Mouse (Mus musculus): ENCODE data around the gene 4933424G06Rik. TPM values are rescaled to one million over a fixed set of nuclear protein-coding genes. Genes with fewer than 3 reads are reported as not detected.

The 4933424G06Rik gene
- polyA plus RNA-seq, 1 experiment from 2014 or later, result not detected

- Histone ChIP-seq H3K4me1 (peaks cover 6% of the 10 kb centered on the region; the same call in 1 of the 2 replicates), H3K27me3 (replicated peaks) (no peaks in the 10 kb centered on the region), H3K4me3 (no peak overlapping the region), H3K36me3 (no peaks in the 10 kb centered on the region), H3K27ac (no peak overlapping the region), H3K9ac (no peak overlapping the region), H3K9me3 (no peaks in the 10 kb centered on the region), H3K4me2 (replicated peaks) (no peak overlapping the region)
- ATAC-seq (ENCODE audit: low FRiP score, low read depth), result no peak
- WGBS, result 61% methylated on average over 16 of the region's 16 CpGs
Observed at GRCm38 (mm10) chr1:36723146-36724056, 13.5 kb downstream of the 4933424G06Rik start.

DNA sequence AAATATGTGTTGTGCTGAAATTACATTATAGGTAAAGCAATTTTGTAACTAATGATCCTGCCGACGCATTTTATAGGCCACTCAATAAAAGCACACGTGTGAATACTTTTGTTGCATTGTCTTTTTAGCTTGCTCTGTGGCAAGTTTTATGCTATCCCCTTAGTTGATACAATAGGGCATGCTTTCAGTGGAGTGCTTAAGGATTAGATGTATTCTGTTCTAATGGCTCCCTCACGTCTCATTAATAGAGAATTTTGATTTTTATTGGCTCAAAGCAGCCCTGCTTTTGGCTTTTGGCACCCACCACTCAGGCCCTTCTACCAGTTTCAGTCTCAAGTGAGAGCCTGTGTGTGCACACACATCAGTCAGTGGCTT, 14.1 kb downstream of the 4933424G06Rik start:
- no peak overlapping the region for H3K4me3 ChIP-seq
- no peaks in the 10 kb centered on the region for H3K9me3 ChIP-seq
- no peak for ATAC-seq (ENCODE audit: low FRiP score, low read depth)
- peaks cover 6% of the 10 kb centered on the region; the same call in 1 of the 2 replicates for H3K4me1 ChIP-seq
- no peak overlapping the region for H3K9ac ChIP-seq
- 35% methylated on average over 4 of the region's 4 CpGs for WGBS
- no peaks in the 10 kb centered on the region for H3K27me3 ChIP-seq (replicated peaks)
- H3K27ac ChIP-seq, result no peak overlapping the region
- H3K36me3 ChIP-seq, result no peaks in the 10 kb centered on the region
- no peak overlapping the region for H3K4me2 ChIP-seq (replicated peaks)

- 16% methylated on average over 4 of the region's 4 CpGs for WGBS
- no peaks in the 10 kb centered on the region for H3K9me3 ChIP-seq
- no peak for ATAC-seq (ENCODE audit: low FRiP score, low read depth)
Observed at GRCm38 (mm10) chr1:36737300-36737699, 27.4 kb downstream of the 4933424G06Rik start.

GRCm38 (mm10) chr1:36739231-36739630, 29.3 kb downstream of the 4933424G06Rik start:
- Histone ChIP-seq H3K4me2 (replicated peaks) (no peak overlapping the region), H3K9ac (no peak overlapping the region), H3K36me3 (no peaks in the 10 kb centered on the region), H3K9me3 (no peaks in the 10 kb centered on the region), H3K27ac (no peak overlapping the region), H3K27me3 (replicated peaks) (no peaks in the 10 kb centered on the region), H3K4me3 (no peak overlapping the region), H3K4me1 (peaks cover 2% of the 10 kb centered on the region)
- 78% methylated on average over 5 of the region's 5 CpGs for WGBS
- ATAC-seq (ENCODE audit: low FRiP score, low read depth), result no peak

More at GRCm38 (mm10) chr1:36737300-36737699, 27.4 kb downstream of the 4933424G06Rik start:
- Histone ChIP-seq H3K27ac (no peak overlapping the region), H3K4me2 (replicated peaks) (no peak overlapping the region), H3K4me3 (no peak overlapping the region), H3K36me3 (no peaks in the 10 kb centered on the region), H3K9ac (no peak overlapping the region), H3K27me3 (replicated peaks) (no peaks in the 10 kb centered on the region), H3K4me1 (no peaks in the 10 kb centered on the region)

DNA sequence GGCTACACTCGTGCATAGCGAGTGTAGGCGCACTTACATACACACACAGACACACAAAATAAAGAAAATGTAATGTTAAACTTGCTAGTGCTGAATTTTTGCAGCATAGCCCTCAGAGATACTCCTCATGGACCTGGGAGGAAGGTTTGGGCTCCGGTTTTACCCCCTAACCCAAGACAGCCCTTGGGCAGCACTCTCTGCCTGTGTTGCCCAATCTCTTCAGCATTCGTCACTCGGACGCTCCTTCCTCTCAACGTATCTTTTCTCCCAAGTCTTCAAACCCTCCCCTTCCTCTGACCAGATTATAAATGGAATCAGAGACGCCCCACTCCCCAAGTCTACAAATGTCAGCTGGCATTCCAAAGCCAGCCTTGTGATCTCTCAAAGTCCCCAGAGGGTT, 33.1 kb downstream of the 4933424G06Rik start:
- H3K27ac ChIP-seq, result no peak overlapping the region
- H3K9me3 ChIP-seq, result no peaks in the 10 kb centered on the region
- H3K4me3 ChIP-seq, result no peak overlapping the region
- H3K9ac ChIP-seq, result no peak overlapping the region
- 85% methylated on average over 9 of the region's 9 CpGs for WGBS
- no peaks in the 10 kb centered on the region for H3K36me3 ChIP-seq
- H3K4me1 ChIP-seq, result peaks cover 5% of the 10 kb centered on the region
- H3K27me3 ChIP-seq (replicated peaks), result no peaks in the 10 kb centered on the region
- no peak overlapping the region for H3K4me2 ChIP-seq (replicated peaks)
- ATAC-seq (ENCODE audit: low FRiP score, low read depth), result no peak

DNA sequence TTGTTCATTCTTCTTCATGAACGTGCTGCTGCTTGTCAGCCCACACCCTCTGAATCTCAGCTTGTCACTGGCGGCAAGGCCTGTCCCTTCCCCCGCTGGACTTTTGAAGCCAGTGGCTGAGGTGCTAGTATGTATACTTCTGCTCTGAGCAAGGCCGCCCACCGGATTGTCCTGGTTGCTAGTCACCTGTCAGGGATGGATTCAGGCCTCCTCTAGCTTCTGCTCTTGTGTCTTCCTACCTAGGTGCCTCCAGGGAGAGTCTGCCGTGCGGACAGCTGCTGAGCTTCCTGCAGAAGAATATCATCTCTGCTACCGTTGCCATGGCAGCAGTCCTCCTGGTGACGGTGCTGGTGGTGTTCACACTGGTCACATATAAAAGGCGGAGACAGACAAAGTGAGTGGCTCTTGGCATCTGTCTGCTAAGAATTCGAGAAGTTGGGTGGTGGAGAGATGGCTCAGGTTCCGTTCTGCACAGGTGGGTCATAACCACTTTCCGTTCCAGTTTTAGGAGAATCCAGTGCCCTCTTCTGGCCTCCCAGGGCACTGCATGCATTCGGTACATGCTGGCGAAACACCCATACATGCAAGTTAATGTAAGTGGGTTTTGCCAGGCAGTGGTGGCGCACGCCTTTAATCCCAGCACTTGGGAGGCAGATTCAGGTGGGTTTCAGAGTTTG, 34.5 kb downstream of the 4933424G06Rik start:
- peak overlapping the region; percentile 51 for H3K4me2 ChIP-seq (replicated peaks)
- ATAC-seq (ENCODE audit: low FRiP score, low read depth), result peak; percentile 48
- 26% methylated on average over 17 of the region's 17 CpGs for WGBS
- no peaks in the 10 kb centered on the region for H3K36me3 ChIP-seq
- H3K9me3 ChIP-seq, result no peaks in the 10 kb centered on the region
- no peak overlapping the region for H3K9ac ChIP-seq
- 0 out of 2 replicates have a peak overlapping the region, but pooled peaks have one; percentile 7 for H3K4me3 ChIP-seq
- no peak overlapping the region for H3K27ac ChIP-seq
- peaks cover 5% of the 10 kb centered on the region for H3K4me1 ChIP-seq
- no peaks in the 10 kb centered on the region for H3K27me3 ChIP-seq (replicated peaks)

DNA sequence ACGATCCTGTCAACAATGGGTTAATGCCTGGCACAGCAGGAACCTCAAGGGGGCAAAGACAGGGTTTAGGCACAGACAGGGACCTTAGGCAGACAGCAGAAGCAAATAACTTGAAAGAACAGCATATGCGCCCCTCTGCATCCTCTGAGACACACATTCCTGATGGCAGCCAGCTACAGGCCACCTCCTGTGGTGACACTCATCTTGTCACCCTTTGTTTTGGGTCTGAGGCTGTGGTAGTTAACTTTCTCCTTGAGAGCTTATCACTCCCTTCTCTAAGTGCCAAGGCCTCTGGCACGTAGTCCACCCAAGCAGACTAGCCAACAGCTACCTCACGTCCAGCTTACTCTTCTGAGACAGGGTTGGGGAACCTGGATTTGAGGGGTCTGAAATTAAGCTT, 35.7 kb downstream of the 4933424G06Rik start:
- Histone ChIP-seq H3K36me3 (no peaks in the 10 kb centered on the region), H3K27ac (no peak overlapping the region), H3K9ac (no peak overlapping the region), H3K4me2 (replicated peaks) (no peak overlapping the region), H3K27me3 (replicated peaks) (no peaks in the 10 kb centered on the region), H3K4me3 (no peak overlapping the region), H3K4me1 (peaks cover 5% of the 10 kb centered on the region), H3K9me3 (no peaks in the 10 kb centered on the region)
- no peak for ATAC-seq (ENCODE audit: low FRiP score, low read depth)
- WGBS, result 41% methylated on average over 4 of the region's 4 CpGs

- Histone ChIP-seq H3K9me3 (no peaks in the 10 kb centered on the region), H3K27ac (no peak overlapping the region), H3K4me1 (peaks cover 5% of the 10 kb centered on the region), H3K27me3 (replicated peaks) (no peaks in the 10 kb centered on the region), H3K36me3 (no peaks in the 10 kb centered on the region), H3K4me2 (replicated peaks) (no peak overlapping the region), H3K9ac (no peak overlapping the region), H3K4me3 (no peak overlapping the region)
- ATAC-seq (ENCODE audit: low FRiP score, low read depth), result no peak
- 51% methylated on average over 15 of the region's 15 CpGs for WGBS
Observed at GRCm38 (mm10) chr1:36746452-36746851, 36.5 kb downstream of the 4933424G06Rik start.

- no peaks in the 10 kb centered on the region for H3K36me3 ChIP-seq
- H3K27me3 ChIP-seq (replicated peaks), result no peaks in the 10 kb centered on the region
- no peak overlapping the region for H3K4me3 ChIP-seq
- no peak overlapping the region for H3K27ac ChIP-seq
- H3K4me1 ChIP-seq, result no peaks in the 10 kb centered on the region
- no peak for ATAC-seq (ENCODE audit: low FRiP score, low read depth)
- 86% methylated on average over 6 of the region's 6 CpGs for WGBS
- H3K9ac ChIP-seq, result no peak overlapping the region
- no peaks in the 10 kb centered on the region for H3K9me3 ChIP-seq
- H3K4me2 ChIP-seq (replicated peaks), result no peak overlapping the region
Observed at GRCm38 (mm10) chr1:36753932-36754675, 44.2 kb downstream of the 4933424G06Rik start.

GRCm38 (mm10) chr1:36758553-36758952, 48.6 kb downstream of the 4933424G06Rik start:
- Histone ChIP-seq H3K27ac (no peak overlapping the region), H3K4me2 (replicated peaks) (no peak overlapping the region), H3K4me3 (no peak overlapping the region), H3K9me3 (no peaks in the 10 kb centered on the region), H3K36me3 (no peaks in the 10 kb centered on the region), H3K4me1 (no peaks in the 10 kb centered on the region), H3K27me3 (replicated peaks) (no peaks in the 10 kb centered on the region), H3K9ac (no peak overlapping the region)
- ATAC-seq (ENCODE audit: low FRiP score, low read depth), result no peak
- 90% methylated on average over 9 of the region's 9 CpGs for WGBS

- WGBS, result 91% methylated on average over 18 of the region's 18 CpGs
- Histone ChIP-seq H3K9ac (no peak overlapping the region), H3K27me3 (replicated peaks) (no peaks in the 10 kb centered on the region), H3K36me3 (no peaks in the 10 kb centered on the region), H3K4me2 (replicated peaks) (no peak overlapping the region), H3K4me3 (no peak overlapping the region), H3K9me3 (no peaks in the 10 kb centered on the region), H3K27ac (no peak overlapping the region), H3K4me1 (no peaks in the 10 kb centered on the region)
- no peak for ATAC-seq (ENCODE audit: low FRiP score, low read depth)
Observed at GRCm38 (mm10) chr1:36759076-36759475, 49.1 kb downstream of the 4933424G06Rik start.

- H3K9ac ChIP-seq, result no peak overlapping the region
- no peaks in the 10 kb centered on the region for H3K36me3 ChIP-seq
- 82% methylated on average over 9 of the region's 9 CpGs for WGBS
- H3K4me1 ChIP-seq, result no peaks in the 10 kb centered on the region
- H3K27ac ChIP-seq, result no peak overlapping the region
- no peak overlapping the region for H3K4me2 ChIP-seq (replicated peaks)
- ATAC-seq (ENCODE audit: low FRiP score, low read depth), result no peak
- no peaks in the 10 kb centered on the region for H3K27me3 ChIP-seq (replicated peaks)
- H3K4me3 ChIP-seq, result no peak overlapping the region
- H3K9me3 ChIP-seq, result no peaks in the 10 kb centered on the region
Observed at GRCm38 (mm10) chr1:36760401-36760800, 50.5 kb downstream of the 4933424G06Rik start.
